Mouse (Mus musculus): ENCODE measurements around the gene Usp37. TPM values are rescaled to one million over a fixed set of nuclear protein-coding genes. Genes with fewer than 3 reads are reported as not detected.
"Not testable (repeated sequence)": the region's sequence is repeated elsewhere in the genome, so short reads cannot be mapped to it uniquely, and the experiment has no call there.

The Usp37 gene
- total RNA-seq, 2 experiments from 2014 or later = 22.7 to 27.4 TPM

- DNase-seq (ENCODE audit: low spot score in 2 of 2) = peak in 1 of 2 experiments; percentile 55
Measured at GRCm38 (mm10) chr1:74397919-74398451, 146.1 kb downstream of the Usp37 start.

- DNase-seq (ENCODE audit: low spot score in 2 of 2) = peak; percentile 86 to 92
Measured at GRCm38 (mm10) chr1:74397268-74397918, 146.7 kb downstream of the Usp37 start.

- DNase-seq (ENCODE audit: low spot score in 2 of 2) = not testable (repeated sequence)
Measured at GRCm38 (mm10) chr1:74396456-74397222, 147.4 kb downstream of the Usp37 start.

- DNase-seq (ENCODE audit: low spot score in 2 of 2) = no peak
Measured at GRCm38 (mm10) chr1:74395290-74395689, 148.8 kb downstream of the Usp37 start.

GRCm38 (mm10) chr1:74394858-74395257 lies 149.2 kb downstream of the Usp37 start:
- DNase-seq (ENCODE audit: low spot score in 2 of 2) = no peak

GRCm38 (mm10) chr1:74394311-74394710 lies 149.8 kb downstream of the Usp37 start:
- no peak for DNase-seq (ENCODE audit: low spot score in 2 of 2)

- no peak for DNase-seq (ENCODE audit: low spot score in 2 of 2)
Measured at GRCm38 (mm10) chr1:74393697-74394096, 150.4 kb downstream of the Usp37 start.

- DNase-seq (ENCODE audit: low spot score in 2 of 2) = no peak
Measured at GRCm38 (mm10) chr1:74393010-74393409, 151.1 kb downstream of the Usp37 start.

GRCm38 (mm10) chr1:74392446-74392994 lies 151.6 kb downstream of the Usp37 start:
- no peak for DNase-seq (ENCODE audit: low spot score in 2 of 2)

- no peak for DNase-seq (ENCODE audit: low spot score in 2 of 2)
Measured at GRCm38 (mm10) chr1:74391844-74392441, 152.1 kb downstream of the Usp37 start.

GRCm38 (mm10) chr1:74390924-74391748 lies 152.9 kb downstream of the Usp37 start, which contains the start of gene Ctdsp1:
TSS of gene Ctdsp1 (plus strand) at chr1:74391509.
- peak; percentile 94 to 97 for DNase-seq (ENCODE audit: low spot score in 2 of 2)

- no peak for DNase-seq (ENCODE audit: low spot score in 2 of 2)
Measured at GRCm38 (mm10) chr1:74390287-74390906, 153.7 kb downstream of the Usp37 start.

GRCm38 (mm10) chr1:74389831-74390286 lies 154.2 kb downstream of the Usp37 start:
- no peak for DNase-seq (ENCODE audit: low spot score in 2 of 2)

GRCm38 (mm10) chr1:74388398-74388920 lies 155.6 kb downstream of the Usp37 start:
- no peak for DNase-seq (ENCODE audit: low spot score in 2 of 2)

GRCm38 (mm10) chr1:74387386-74387988 lies 156.6 kb downstream of the Usp37 start:
- no peak for DNase-seq (ENCODE audit: low spot score in 2 of 2)

GRCm38 (mm10) chr1:74386714-74387385 lies 157.2 kb downstream of the Usp37 start:
- DNase-seq (ENCODE audit: low spot score in 2 of 2) = peak; percentile 93 to 96

GRCm38 (mm10) chr1:74386363-74386713 lies 157.7 kb downstream of the Usp37 start:
- DNase-seq (ENCODE audit: low spot score in 2 of 2) = no peak

GRCm38 (mm10) chr1:74385531-74385930 lies 158.6 kb downstream of the Usp37 start:
- DNase-seq (ENCODE audit: low spot score in 2 of 2) = no peak
